Mouse (Mus musculus) urinary bladder, postnatal 10 days (tissue): ENCODE results near the gene D430041D05Rik.

Experiments
- DNase-seq: peaks from one replicate; pipeline ENCODE4 v3.0.0; 2022; ENCODE audit warnings: low spot score

D430041D05Rik gene

DNA sequence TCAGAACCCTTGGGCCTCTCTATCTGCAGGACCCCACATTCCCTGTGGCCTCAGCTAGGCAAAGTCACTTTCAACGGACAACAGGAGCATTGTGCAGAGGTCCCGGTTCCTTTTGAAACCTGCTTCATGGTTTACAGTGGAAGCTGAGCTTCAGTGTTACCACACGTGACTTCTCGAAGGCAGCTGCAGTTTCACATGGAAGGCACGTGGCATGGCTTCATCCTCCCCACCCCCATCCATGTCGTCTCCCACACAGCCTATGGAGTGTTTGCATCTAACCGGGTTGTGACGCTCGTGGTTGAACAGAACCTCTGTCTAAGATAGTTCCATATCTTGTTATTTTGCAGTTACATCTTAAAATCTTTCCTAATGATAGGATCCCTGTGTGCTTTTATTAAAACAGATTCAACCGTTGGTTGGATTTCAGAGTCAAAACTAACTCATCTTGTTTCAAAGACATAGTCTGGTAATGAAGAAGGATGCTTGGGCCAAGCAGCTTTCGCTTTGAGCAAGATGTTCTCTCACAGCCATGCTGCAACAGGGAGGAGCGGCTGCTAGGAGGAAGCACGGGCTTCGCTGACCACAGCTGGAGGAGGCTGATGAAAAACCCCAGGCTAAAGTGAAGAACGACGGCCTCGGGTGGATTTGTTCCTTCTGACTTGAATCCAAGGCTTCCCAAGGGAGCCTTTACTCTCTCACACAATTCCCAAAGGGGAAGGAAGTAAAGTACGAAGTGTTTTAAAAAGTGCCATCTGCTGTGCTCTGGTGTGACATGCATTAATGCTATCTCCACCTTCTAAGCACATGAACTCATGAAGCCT is 149.7 kb downstream of the D430041D05Rik start:
- DNase-seq = no peak

DNA sequence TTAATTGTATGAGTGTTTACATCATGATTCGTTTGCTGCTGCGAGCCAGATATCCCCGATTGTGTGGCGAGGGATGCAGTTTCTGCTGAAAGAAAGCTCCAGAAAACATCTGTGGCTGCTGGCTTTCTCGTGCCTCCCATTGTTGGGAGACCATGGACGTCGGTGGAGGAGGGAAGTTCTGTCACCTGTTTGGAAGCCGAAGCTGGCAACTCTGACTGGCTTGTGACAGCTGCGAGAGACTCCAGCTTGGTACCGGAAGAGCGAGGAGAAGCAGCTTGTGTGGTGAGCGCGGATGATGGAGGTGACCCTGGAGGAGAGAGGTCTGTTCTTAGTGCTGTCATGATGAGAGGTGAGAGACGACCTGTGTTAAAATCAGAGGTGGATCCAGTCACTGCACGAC is 154.2 kb downstream of the D430041D05Rik start:
- no peak for DNase-seq

DNA sequence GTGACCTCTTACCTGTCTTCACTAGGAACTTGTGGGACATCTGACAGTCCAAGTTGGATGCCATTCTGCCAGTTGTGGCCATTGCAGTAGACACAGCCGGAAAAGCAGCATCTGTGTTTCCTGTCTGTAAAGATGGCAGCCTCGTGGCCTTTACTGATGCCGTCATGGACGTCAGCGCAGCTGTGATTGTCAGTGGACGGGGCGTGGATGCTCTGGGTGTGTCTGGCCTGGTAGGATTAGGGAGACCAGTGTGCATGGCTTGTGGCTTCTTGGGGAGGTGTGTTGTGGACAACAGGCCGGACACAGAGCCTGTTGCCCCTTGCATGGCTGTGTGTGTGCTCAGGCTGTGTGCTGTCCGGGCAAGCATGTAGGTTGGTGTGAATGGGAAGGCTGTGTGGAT is 155.9 kb downstream of the D430041D05Rik start:
- DNase-seq = no peak

DNA sequence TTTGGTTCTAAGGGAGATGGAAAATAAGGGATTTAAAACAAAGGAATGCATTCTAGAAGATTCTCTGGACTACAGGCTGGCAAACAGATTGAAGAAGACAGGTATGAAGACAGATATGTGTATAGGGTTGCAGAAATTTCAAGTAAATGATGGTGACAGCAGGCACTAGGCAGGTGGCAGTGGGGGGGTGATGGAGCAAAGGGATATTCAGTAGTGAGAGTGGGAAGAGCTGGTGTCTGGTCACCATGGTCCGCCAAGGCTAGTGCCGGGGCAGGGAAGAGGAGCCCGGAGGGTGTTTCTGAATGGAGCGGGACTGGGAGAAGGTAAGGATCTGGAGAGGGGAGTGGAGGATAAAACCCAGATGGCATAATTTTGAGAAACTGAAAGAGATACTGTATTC is 157.5 kb downstream of the D430041D05Rik start:
- DNase-seq = no peak

DNA sequence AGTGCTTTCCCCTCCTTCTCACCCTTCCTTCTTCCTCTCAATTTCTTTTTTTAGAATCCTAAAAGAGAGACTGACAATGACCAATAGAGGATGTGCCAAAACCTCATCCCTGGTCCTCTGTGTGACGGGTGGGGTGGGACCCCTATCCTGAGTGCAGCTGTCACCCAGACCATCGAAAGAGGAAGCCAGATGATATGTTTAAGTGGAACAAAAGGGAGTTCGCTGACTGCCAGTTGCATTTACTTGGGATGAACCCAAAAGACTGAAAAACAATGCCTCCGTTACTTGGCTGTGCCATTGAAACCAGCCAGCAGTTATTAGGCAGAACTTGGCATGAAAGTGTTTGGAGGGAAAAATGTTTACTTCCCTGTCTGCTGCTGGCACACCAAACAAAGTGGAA is 159.2 kb downstream of the D430041D05Rik start:
- DNase-seq = no peak

DNA sequence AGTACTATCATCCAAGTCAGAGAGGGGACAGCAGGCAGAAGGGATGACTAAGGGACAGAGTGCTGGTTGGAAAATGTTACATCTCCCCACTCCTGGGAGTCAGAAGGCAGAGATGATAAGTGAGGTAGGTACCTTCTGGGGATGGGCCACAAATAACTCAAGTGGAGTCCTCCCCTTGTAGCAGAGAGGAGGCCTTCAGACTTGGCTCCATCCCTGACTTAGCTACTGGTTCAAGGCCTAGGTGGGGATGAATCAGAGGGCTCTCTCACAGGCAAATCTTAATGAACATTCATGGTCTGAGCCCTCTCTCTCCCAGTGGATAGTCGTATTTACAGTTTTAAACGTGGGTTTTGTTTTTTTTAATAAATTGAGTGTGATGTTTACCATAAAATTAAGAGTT is 161.0 kb downstream of the D430041D05Rik start:
- DNase-seq = no peak

DNA sequence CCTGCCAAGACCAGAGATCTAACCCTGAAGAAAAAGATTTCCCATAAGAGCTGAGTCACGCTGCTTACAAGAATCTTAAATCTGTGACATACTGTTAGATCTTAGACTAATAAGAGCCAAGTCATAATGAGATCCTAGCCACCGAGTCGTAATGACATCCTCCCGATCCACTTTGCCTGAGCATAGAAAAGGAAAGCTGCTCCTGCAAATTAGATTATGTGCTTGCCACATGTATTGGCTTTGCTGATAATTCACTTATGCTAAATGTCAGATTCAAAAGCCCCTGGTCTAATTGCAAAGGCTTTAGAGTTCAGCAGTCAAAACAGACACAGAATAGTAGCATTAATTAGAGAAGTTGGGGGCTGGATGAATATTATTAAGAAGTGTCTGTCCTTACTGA is 164.0 kb downstream of the D430041D05Rik start:
- DNase-seq = no peak

DNA sequence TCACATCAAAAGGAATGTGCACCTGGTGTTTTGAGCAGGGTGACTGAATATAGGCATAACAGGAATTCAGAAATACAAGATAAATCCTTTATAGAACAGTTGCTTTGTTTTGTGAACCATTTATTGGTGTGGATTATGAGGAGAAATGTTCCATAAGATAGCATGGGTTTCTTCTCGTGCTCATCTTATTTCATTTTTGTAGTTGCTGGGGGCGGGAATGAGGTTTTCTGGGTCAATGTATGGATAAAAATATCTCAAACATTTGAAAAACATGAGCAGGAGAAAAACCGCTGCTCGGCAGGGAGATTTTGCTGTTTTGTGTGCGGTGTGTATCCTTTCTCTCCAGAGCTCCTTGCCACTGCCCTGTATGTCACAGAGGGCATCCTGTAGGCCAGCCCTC is 168.8 kb downstream of the D430041D05Rik start:
- DNase-seq = no peak

DNA sequence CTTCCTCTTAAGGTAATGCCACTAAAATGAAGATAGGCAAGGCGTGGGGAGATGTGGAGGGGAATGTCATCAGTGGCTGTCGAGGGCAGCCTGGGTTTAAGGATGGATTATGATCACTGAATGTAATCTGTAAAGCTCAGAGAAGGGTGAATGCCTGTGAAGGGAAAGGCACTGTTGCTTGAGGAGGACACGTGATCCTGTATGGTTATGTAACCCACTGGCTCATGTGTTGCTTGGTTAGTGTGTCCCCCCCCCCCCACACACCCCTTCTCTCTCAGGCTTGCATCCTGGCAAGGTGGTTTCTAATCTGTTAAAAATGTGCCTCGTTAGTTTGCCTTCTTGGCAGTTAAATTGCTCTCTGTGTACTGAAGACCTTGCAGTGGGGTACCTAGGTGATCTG is 173.7 kb downstream of the D430041D05Rik start:
- DNase-seq = no peak

DNA sequence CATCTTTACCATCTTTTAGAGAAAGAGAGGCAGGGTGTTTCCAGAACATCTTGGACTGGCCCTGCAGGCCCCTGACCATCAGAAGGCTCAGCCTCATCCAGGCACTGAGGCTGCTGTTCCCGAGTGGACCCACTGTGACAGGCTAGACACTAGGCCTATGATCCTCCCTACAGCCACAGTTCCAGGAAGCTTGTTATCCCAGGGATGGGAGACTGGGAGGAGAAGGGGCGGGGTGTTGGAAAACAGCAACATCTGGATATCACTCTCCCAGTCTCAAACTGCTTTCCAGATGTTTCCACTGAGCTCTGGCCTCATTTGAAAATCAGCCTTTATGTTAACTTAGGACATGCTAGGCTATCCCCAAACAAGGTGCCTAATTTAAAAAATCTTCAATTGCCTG is 180.4 kb downstream of the D430041D05Rik start:
- no peak for DNase-seq

DNA sequence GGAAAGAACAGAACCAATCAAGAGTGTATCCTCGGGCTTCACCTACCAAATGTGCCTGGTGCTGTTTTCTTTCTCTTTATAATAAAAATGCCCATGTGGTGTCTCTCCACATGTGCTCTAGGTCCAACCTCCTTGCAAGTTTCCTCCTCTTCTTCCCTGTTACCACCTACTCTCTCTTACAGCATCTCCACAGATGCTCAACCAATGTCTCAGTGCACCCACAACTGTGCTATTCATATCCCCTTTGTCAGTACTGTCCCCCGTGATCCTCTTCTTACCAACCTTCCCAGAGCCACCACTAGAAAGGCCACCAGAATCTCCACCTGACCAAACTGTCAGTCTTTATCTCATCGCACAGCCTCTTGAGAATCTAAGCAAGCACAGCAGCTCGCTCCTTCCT is 184.8 kb downstream of the D430041D05Rik start:
- DNase-seq = no peak

DNA sequence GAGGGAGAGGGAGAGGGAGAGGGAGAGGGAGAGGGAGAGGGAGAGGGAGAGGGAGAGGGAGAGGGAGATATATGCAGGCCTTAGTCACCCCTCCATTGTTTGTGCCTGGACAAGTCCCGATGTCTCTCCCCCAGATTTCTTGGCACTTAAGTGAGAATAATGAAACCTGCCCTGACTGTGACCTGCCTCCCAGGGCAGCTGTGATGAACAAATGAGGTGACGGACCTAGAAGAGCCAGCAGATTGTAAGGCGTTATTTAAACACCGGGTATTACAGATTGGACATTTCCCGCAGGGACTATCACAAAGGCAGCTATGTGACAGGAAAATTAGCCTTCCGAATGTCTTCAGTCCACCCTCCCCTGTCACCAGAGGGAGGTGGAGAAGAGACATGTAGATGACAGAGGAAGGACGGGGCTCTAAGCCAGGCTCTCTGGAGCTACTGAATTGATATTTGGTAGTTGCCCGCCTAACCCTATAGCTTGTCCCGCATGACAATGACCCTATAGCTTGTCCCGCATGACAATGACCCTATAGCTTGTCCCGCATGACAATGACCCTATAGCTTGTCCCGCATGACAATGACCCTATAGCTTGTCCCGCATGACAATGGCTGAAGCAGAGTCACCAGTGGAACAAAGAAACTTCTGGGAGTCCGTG is 191.0 kb downstream of the D430041D05Rik start:
- no peak for DNase-seq

DNA sequence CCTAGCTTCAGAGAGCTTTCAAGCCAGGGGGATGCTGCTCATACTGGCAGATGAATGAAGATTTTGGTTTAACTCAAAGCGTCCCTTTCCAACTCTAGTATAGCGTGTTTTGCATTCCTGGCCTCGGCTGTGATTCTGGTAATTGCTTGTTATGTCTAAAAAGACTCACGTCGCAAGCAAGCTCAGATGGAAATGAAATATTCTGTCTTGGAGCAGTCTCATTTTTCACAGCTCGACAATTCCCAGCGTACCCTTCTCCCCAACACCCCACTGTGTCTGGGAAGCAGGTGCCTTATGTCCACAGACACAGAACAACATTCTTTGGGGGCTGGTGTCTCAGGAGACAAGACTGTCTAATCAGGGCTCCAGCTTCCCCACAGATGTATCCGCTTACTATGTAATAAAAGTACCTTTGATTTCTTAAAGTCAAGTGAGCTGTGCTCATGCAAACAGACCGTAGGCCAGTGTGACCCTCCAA is 192.2 kb downstream of the D430041D05Rik start:
- DNase-seq = no peak

DNA sequence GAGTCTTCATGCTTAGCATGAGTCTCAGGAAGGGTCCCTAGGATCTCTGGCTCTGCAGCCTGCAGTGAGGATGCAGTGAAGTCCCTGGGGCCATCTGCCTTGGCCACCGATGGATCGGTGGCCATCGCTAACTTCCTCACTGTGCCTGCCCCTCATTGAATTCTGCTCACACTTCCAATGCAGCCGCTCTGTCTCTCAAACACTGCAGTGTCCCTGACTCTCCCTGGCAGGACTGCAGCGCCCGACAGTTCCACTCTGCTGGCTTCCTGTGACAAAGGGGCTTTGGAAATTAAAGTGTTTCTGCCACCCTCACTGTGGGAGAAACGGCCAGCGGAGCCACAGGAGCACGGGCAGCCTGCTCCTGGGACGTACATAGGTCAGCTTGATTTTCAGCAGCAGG is 192.7 kb downstream of the D430041D05Rik start:
- DNase-seq = no peak

DNA sequence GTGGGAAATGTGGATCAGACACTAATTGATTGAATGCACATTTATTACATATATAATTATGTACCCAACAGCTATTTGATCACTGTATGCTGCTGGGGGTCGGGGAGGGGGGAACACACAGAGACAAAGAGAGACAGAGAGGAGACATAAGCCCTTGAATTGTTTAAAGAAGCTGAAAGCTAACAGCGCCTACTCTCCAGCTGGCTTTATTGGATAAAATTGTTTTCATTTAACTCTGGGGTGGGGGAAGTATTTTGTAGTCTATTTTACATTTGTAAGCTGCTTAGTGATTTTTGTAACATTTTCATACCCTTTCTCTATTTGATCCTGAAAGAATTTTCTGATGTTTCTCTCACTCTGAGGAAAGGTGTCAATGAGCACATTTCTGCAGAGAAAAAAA is 201.4 kb downstream of the D430041D05Rik start:
- no peak for DNase-seq

DNA sequence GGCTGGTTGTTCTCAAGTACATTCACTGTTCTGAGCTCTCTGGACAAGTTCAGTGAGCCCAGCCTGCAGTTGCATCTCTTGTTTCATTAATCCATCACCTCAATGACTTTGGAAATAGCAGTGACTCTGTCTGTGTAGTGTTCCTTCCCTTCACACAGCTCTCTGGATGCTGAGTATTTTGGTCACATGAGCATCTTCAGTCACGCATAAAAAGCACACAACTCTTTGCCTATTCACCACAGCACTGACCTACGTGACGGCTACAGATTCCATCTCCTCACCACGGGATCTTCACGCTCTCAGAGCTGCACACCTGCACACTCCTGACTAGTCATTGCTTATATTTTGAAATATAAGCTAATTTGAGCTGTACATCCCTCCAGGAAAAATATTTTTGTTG is 202.4 kb downstream of the D430041D05Rik start:
- DNase-seq = no peak

DNA sequence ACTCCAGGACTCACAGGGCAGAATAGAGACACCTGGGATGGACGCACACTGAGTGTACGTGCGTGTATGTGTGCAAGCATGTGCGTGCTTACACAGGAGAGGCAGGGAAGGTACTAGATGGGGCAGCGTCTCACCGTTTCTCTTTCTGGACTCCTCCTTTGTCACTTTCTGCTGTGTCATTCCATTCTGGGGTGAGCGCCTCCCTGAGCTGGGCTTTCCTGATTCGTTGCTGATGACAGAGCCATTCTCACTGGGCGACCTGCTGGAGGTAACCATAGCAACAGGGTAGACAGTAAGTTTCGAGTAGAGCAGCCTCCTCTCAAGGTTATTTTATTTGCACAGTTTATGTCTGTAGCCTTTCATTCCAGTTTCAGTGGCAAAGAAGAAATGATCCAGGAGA is 202.9 kb downstream of the D430041D05Rik start:
- DNase-seq = no peak

DNA sequence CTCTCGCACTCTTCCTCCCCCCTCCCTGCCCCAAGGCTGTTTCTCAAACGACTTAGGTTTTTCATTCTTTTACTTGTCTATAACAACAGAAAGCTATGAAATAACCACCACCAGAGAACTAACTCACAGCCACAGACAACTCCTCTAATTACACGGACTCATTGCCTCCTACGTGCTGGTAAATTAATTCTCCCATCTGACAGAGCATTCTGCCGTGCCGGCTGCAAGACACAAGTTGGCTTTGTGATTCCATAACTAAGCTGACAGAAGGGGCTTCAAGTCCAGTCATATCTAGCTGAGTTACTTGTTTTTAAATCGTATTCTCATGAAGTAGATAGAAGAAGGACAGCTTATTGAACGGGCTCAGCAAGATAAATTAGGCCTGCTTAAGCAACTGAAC is 205.2 kb downstream of the D430041D05Rik start:
- no peak for DNase-seq

DNA sequence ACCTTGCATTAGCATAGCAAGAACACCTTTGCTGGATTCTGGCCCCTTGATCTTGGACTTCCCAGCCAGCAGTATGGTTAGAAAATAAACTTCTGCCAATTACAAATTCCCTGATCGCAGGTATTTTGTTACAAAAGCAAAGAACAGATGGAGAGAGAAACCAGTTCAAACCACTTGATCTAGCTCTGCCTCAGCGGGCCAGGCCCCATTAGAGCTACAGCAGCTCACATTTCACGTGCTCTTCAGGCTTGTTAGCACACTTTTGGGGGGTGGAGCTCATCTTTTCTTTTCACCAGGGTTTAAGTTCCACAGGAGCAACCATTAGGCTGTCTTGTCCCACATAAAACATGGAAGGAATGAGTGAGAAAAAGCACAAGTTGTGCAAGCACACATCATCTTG is 210.6 kb downstream of the D430041D05Rik start:
- no peak for DNase-seq

DNA sequence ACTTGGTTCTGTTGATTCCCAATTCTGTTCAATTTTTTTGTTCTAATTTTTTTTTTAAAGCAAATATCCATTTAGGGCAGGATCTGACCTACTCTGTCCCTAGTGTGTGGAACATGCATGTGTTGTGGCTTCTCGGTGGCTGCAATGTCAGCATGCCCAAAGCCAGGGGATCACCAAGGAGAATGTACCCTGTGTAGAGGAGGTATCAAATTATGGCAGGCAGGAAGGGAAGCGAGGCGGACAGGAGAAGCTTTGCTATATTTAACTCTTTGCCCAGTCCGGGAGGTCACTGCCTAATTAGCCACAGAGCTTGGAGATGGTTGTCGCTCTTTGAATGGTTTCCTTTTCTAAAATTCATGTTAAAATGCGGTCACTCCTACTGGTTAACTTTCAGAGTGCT is 212.6 kb downstream of the D430041D05Rik start:
- DNase-seq = no peak

DNA sequence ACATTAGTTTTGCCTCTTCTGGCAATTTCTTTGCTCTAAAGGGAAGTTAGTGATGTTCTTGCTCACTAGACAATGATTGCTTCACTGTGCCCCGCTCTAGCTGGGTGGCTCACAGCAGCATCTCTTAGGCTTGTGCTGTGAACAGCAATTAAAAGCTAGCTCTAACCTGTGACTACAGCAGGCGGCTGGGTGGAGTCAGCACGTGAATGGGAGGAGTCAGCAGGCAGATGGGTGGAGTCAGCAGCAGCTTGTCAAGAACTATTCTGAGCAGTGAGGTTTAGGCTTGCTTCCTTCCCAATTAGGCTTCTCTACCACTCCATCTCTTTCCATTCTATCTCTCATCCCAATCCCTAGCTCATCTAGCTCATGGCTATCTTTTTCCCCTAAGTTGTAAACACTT is 213.5 kb downstream of the D430041D05Rik start:
- DNase-seq = no peak

DNA sequence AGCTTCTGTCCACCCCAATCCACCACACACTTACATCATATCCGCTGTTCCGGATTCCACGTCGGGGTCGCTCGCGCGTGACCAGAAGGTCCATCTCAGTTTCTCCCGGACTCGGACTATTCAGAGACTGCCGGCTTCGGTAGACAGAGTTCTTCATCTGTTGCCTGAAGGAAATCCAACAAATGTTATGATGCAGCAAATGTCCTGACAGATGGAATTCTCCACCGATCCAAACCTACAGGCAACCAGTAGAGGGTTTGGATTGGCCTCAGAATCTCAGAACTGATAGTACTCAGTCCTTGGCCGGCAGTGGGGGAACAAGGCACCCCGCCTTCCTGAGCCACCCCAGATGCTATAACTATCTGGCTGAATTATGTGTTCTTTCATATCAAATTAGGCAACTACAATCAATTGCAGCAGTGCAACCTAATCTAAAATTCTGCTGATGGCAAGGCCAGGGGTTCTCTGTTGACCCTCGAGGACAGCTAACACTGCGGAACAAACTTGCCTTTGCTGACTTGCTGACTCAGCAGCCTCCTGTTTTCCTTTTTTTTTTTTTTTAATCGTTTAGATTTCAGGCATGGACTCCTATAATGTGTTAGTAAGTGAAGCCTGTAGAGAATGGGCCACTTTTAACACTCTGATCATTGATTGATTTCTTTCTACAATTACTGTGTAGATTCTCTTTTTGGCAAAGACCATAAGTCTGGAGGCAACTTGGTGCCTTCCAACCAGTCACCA is 218.2 kb downstream of the D430041D05Rik start:
- no peak for DNase-seq

DNA sequence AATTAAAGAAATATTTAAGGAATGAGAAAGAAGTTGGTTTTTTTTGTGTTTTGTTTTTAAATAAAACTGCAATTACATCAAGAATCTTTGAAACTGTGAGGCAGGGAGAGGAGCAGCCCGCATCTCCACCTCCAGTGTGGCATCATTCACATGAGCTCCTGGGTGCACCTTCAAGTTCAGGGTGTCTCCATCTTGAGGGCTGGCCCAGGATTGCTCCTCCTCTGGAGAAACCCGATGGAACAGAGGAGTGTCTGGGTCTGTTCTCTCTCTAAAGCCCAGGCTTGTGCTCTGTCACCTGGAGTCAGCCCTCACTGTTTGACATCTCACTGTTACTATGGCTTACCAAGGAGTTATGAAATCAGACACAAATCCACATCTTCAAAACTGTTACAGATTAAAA is 219.1 kb downstream of the D430041D05Rik start:
- DNase-seq = no peak
